20 mouse cellular contexts compared by ENCODE assay signal in the genomic region with DNA sequence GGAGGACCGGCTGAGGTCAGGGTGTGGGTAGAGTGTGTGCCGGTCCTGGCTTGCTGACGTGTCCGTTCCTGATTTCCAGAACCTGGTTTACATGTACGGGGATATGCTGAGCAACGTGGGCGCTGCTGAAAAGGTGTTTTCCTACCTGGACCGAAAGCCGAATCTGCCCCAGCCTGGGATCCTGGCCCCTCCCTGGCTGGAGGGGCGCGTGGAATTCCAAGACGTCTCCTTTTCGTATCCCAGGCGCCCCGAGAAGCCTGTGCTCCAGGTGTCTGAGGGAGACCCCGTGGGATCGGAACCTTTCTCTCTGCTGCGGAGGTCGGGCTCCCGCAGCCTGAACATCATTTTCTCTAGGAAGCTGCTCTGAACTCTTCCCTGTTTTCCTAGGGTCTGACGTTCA. TPM values are rescaled to one million over a fixed set of nuclear protein-coding genes. Genes with fewer than 3 reads are reported as not detected.
DNase-seq lines count a peak whose midpoint lies in the region; ATAC-seq lines count a peak whose summit lies in the region.
"Had no signal": no experiment of that assay in that cellular context is flagged by ENCODE, and none has a peak within 500 bp of the region (broad histone marks: within the 10 kb centered on the region; RNA-seq: fewer than 3 reads in every experiment).

No protein-coding gene starts in this region.

- peaks cover 3% of the 10 kb centered on the region; the same call in 1 of the 2 replicates for H3K4me1 ChIP-seq in hindbrain, embryonic 12.5 days
- no peaks in the 10 kb centered on the region for H3K4me1 ChIP-seq in hindbrain, embryonic 11.5 days (replicated peaks; ENCODE audit: control insufficient read depth, insufficient read depth, low read length)
- H3K4me1 ChIP-seq in neural tube, embryonic 14.5 days (ENCODE audit: control insufficient read depth, insufficient read depth, low read length) = no peaks in the 10 kb centered on the region
- H3K4me1 ChIP-seq in hindbrain, embryonic 15.5 days (replicated peaks) = 0 out of 2 replicates have a peak, but pooled peaks cover 4% of the 10 kb centered on the region
- H3K4me1 ChIP-seq: heart, embryonic 15.5 days; lung, embryonic 15.5 days had no signal

- no peak for DNase-seq in hindbrain, embryonic 11.5 days (ENCODE audit: low spot score)
- DNase-seq in neural tube, embryonic 10.5 days (ENCODE audit: extremely low spot score, low spot score) = no peak
- peak; percentile 0 for DNase-seq in T-cell, adult 2 months (ENCODE audit: low spot score)
- DNase-seq in ovary, postnatal 14 days (ENCODE audit: low spot score) = no peak
- no peak for DNase-seq in cerebellum, postnatal 36 days
- DNase-seq: adrenal gland, adult 8-10 months; cerebellum, adult 11-12 months; cerebellum, postnatal 25 days; gastrocnemius, adult 2 months; kidney, adult 8-10 months; liver, embryonic 13.5 days; retina, postnatal 1 day; right cerebral cortex, postnatal 4 days had no signal

- H3K27me3 ChIP-seq in hindbrain, embryonic 12.5 days = peaks cover 61% of the 10 kb centered on the region
- H3K27me3 ChIP-seq in hindbrain, embryonic 11.5 days (ENCODE audit: control insufficient read depth, insufficient read depth, low read length) = peaks cover 26% of the 10 kb centered on the region
- 0 out of 2 replicates have a peak, but pooled peaks cover 4% of the 10 kb centered on the region for H3K27me3 ChIP-seq in neural tube, embryonic 14.5 days (ENCODE audit: control insufficient read depth, insufficient read depth, low read length)
- peaks cover 38% of the 10 kb centered on the region for H3K27me3 ChIP-seq in hindbrain, embryonic 15.5 days
- H3K27me3 ChIP-seq: CH12.LX had no signal

- H3K9me3 ChIP-seq in hindbrain, embryonic 12.5 days (replicated peaks) = no peaks in the 10 kb centered on the region
- no peaks in the 10 kb centered on the region for H3K9me3 ChIP-seq in hindbrain, embryonic 11.5 days (ENCODE audit: control insufficient read depth, low read length)
- H3K9me3 ChIP-seq in neural tube, embryonic 14.5 days (ENCODE audit: control insufficient read depth, low read length) = no peaks in the 10 kb centered on the region
- H3K9me3 ChIP-seq in hindbrain, embryonic 15.5 days = no peaks in the 10 kb centered on the region
- H3K9me3 ChIP-seq: lung, embryonic 15.5 days had no signal

- no peak overlapping the region for H3K9ac ChIP-seq in hindbrain, embryonic 12.5 days
- H3K9ac ChIP-seq in hindbrain, embryonic 11.5 days (ENCODE audit: low read depth, low read length) = no peak overlapping the region
- 0 out of 2 replicates have a peak overlapping the region, but pooled peaks have one; percentile 2 for H3K9ac ChIP-seq in neural tube, embryonic 14.5 days (replicated peaks; ENCODE audit: low read depth, low read length)
- H3K9ac ChIP-seq in hindbrain, embryonic 15.5 days = no peak overlapping the region
- H3K9ac ChIP-seq: heart, embryonic 15.5 days; liver, embryonic 13.5 days; lung, embryonic 15.5 days had no signal

- H3K4me3 ChIP-seq in hindbrain, embryonic 12.5 days = 0 out of 2 replicates have a peak overlapping the region, but pooled peaks have one; percentile 2
- H3K4me3 ChIP-seq in hindbrain, embryonic 11.5 days (ENCODE audit: low read depth, low read length) = no peak overlapping the region
- H3K4me3 ChIP-seq in neural tube, embryonic 14.5 days (ENCODE audit: low read depth, low read length) = no peak overlapping the region
- 0 out of 2 replicates have a peak overlapping the region, but pooled peaks have one; percentile 13 for H3K4me3 ChIP-seq in hindbrain, embryonic 15.5 days
- H3K4me3 ChIP-seq: gastrocnemius, adult 2 months; heart, embryonic 15.5 days; liver, embryonic 13.5 days; lung, embryonic 15.5 days had no signal

- H3K27ac ChIP-seq in hindbrain, embryonic 12.5 days = no peak overlapping the region
- H3K27ac ChIP-seq in hindbrain, embryonic 11.5 days (ENCODE audit: low read depth, low read length) = no peak overlapping the region
- no peak overlapping the region for H3K27ac ChIP-seq in neural tube, embryonic 14.5 days (ENCODE audit: low read depth, low read length)
- no peak overlapping the region for H3K27ac ChIP-seq in hindbrain, embryonic 15.5 days (replicated peaks)
- H3K27ac ChIP-seq: gastrocnemius, adult 2 months; heart, embryonic 15.5 days; liver, embryonic 13.5 days; lung, embryonic 15.5 days had no signal

- WGBS in hindbrain, embryonic 12.5 days = 38% methylated on average over 21 of the region's 21 CpGs
- 39% methylated on average over 21 of the region's 21 CpGs for WGBS in hindbrain, embryonic 11.5 days
- 42% methylated on average over 21 of the region's 21 CpGs for WGBS in neural tube, embryonic 14.5 days
- WGBS in hindbrain, embryonic 15.5 days = 45% methylated on average over 21 of the region's 21 CpGs

- H3K4me2 ChIP-seq in hindbrain, embryonic 12.5 days (replicated peaks) = 0 out of 2 replicates have a peak overlapping the region, but pooled peaks have one; percentile 19
- no peak overlapping the region for H3K4me2 ChIP-seq in hindbrain, embryonic 11.5 days (replicated peaks; ENCODE audit: low read depth, low read length)
- no peak overlapping the region for H3K4me2 ChIP-seq in neural tube, embryonic 14.5 days (ENCODE audit: low read depth, low read length)
- peak overlapping the region; percentile 39 for H3K4me2 ChIP-seq in hindbrain, embryonic 15.5 days
- H3K4me2 ChIP-seq: heart, embryonic 15.5 days; liver, embryonic 13.5 days; lung, embryonic 15.5 days had no signal

- no peaks in the 10 kb centered on the region for H3K36me3 ChIP-seq in hindbrain, embryonic 12.5 days
- H3K36me3 ChIP-seq in hindbrain, embryonic 11.5 days (ENCODE audit: control insufficient read depth, insufficient read depth, low read length) = no peaks in the 10 kb centered on the region
- no peaks in the 10 kb centered on the region for H3K36me3 ChIP-seq in neural tube, embryonic 14.5 days (ENCODE audit: control insufficient read depth, insufficient read depth, low read length)
- no peaks in the 10 kb centered on the region for H3K36me3 ChIP-seq in hindbrain, embryonic 15.5 days
- H3K36me3 ChIP-seq: heart, embryonic 15.5 days; liver, embryonic 13.5 days; lung, embryonic 15.5 days had no signal

- no peak for ATAC-seq in hindbrain, embryonic 12.5 days (ENCODE audit: low FRiP score)
- ATAC-seq in hindbrain, embryonic 11.5 days (ENCODE audit: low FRiP score) = no peak
- ATAC-seq in neural tube, embryonic 14.5 days (ENCODE audit: low read depth) = no peak
- no peak for ATAC-seq in hindbrain, embryonic 15.5 days (ENCODE audit: low FRiP score, low read depth)

RNA-seq across cellular contexts. Expression of gene Tap2, which starts 10.6 kb away (rescaled TPM):
- 1.3 and 1.4 TPM in 2 replicates for polyA plus RNA-seq in hindbrain, embryonic 12.5 days (2016; fragmentation: Nextera tagmentation; extraction: Ambion mirVana)
- 0.19 and 0.50 TPM in 2 replicates for polyA plus RNA-seq in hindbrain, embryonic 11.5 days (2014; fragmentation: Nextera tagmentation; extraction: Ambion mirVana)
- polyA plus RNA-seq in neural tube, embryonic 14.5 days (2014; fragmentation: Nextera tagmentation; extraction: Ambion mirVana) = 0.70 and 0.90 TPM in 2 replicates
- polyA plus RNA-seq in hindbrain, embryonic 15.5 days (2015; fragmentation: Nextera tagmentation; extraction: Ambion mirVana) = 2.2 and 2.3 TPM in 2 replicates

RNA-seq across cellular contexts. Expression of gene Psmb8, which starts 16.4 kb away (rescaled TPM):
- 1.8 and 2.9 TPM in 2 replicates for polyA plus RNA-seq in hindbrain, embryonic 12.5 days (2016; fragmentation: Nextera tagmentation; extraction: Ambion mirVana)
- 1.3 and 1.9 TPM in 2 replicates for polyA plus RNA-seq in hindbrain, embryonic 11.5 days (2014; fragmentation: Nextera tagmentation; extraction: Ambion mirVana)
- polyA plus RNA-seq in neural tube, embryonic 14.5 days (2014; fragmentation: Nextera tagmentation; extraction: Ambion mirVana) = 0.76 and 3.5 TPM in 2 replicates
- polyA plus RNA-seq in hindbrain, embryonic 15.5 days (2015; fragmentation: Nextera tagmentation; extraction: Ambion mirVana) = 3.3 and 5.7 TPM in 2 replicates

RNA-seq across cellular contexts. Expression of gene H2-Ob, which starts 24.8 kb away (rescaled TPM):
- polyA plus RNA-seq in hindbrain, embryonic 12.5 days (2016; fragmentation: Nextera tagmentation; extraction: Ambion mirVana) = not detected in 2 replicates
- polyA plus RNA-seq in hindbrain, embryonic 11.5 days (2014; fragmentation: Nextera tagmentation; extraction: Ambion mirVana) = not detected in 2 replicates
- not detected in 2 replicates for polyA plus RNA-seq in neural tube, embryonic 14.5 days (2014; fragmentation: Nextera tagmentation; extraction: Ambion mirVana)
- 0.20 and 0.21 TPM in 2 replicates for polyA plus RNA-seq in hindbrain, embryonic 15.5 days (2015; fragmentation: Nextera tagmentation; extraction: Ambion mirVana)
- polyA plus RNA-seq: embryonic facial prominence, embryonic 11.5 days had no signal

RNA-seq across cellular contexts. Expression of gene Psmb9, which starts 26.4 kb away (rescaled TPM):
- 1.0 TPM in 2 replicates for polyA plus RNA-seq in hindbrain, embryonic 12.5 days (2016; fragmentation: Nextera tagmentation; extraction: Ambion mirVana)
- polyA plus RNA-seq in hindbrain, embryonic 11.5 days (2014; fragmentation: Nextera tagmentation; extraction: Ambion mirVana) = 0.42 and 1.1 TPM in 2 replicates
- 0.63 and 1.3 TPM in 2 replicates for polyA plus RNA-seq in neural tube, embryonic 14.5 days (2014; fragmentation: Nextera tagmentation; extraction: Ambion mirVana)
- polyA plus RNA-seq in hindbrain, embryonic 15.5 days (2015; fragmentation: Nextera tagmentation; extraction: Ambion mirVana) = 1.4 and 2.4 TPM in 2 replicates

RNA-seq across cellular contexts. Expression of gene Tap1, which starts 26.6 kb away (rescaled TPM):
- polyA plus RNA-seq in hindbrain, embryonic 12.5 days (2016; fragmentation: Nextera tagmentation; extraction: Ambion mirVana) = 1.8 and 2.2 TPM in 2 replicates
- polyA plus RNA-seq in hindbrain, embryonic 11.5 days (2014; fragmentation: Nextera tagmentation; extraction: Ambion mirVana) = 1.0 and 1.1 TPM in 2 replicates
- 0.68 and 2.0 TPM in 2 replicates for polyA plus RNA-seq in neural tube, embryonic 14.5 days (2014; fragmentation: Nextera tagmentation; extraction: Ambion mirVana)
- polyA plus RNA-seq in hindbrain, embryonic 15.5 days (2015; fragmentation: Nextera tagmentation; extraction: Ambion mirVana) = 3.0 and 3.7 TPM in 2 replicates

Comparison
In these comparisons a context has a peak if more than half of its experiments do, and no peak if none do; other contexts are left out.
1. H3K4me2 ChIP-seq: peak in hindbrain, embryonic 12.5 days (single experiment) and hindbrain, embryonic 15.5 days (single experiment); none in hindbrain, embryonic 11.5 days (single experiment) and neural tube, embryonic 14.5 days (single experiment).
2. H3K4me3 ChIP-seq: peak in hindbrain, embryonic 12.5 days (single experiment) and hindbrain, embryonic 15.5 days (single experiment); none in hindbrain, embryonic 11.5 days (single experiment) and neural tube, embryonic 14.5 days (single experiment).